Mouse (Mus musculus): ENCODE data around the gene Gm5622.
"Not testable (repeated sequence)": the region's sequence is repeated elsewhere in the genome, so short reads cannot be mapped to it uniquely, and the experiment has no call there.

GRCm38 (mm10) chr14:51632426-51632825, 79.8 kb downstream of the Gm5622 start:
- not testable (repeated sequence) for TF ChIP-seq CTCF (IDR thresholded peaks at IDR 0.05); POLR2A (IDR thresholded peaks at IDR 0.05; ENCODE audit: insufficient read depth, low read depth, low read length); EP300 (IDR thresholded peaks at IDR 0.05; ENCODE audit: insufficient read depth, low read depth, low read length)
